Mouse (Mus musculus): ENCODE results near the gene Sfxn1. TPM values are rescaled to one million over a fixed set of nuclear protein-coding genes. Genes with fewer than 3 reads are reported as not detected.

The Sfxn1 gene
- polyA plus RNA-seq, 1 experiment from 2014 or later = 19.1 TPM

- WGBS = 66% methylated on average over 3 of the region's 3 CpGs
- H3K36me3 ChIP-seq (ENCODE audit: insufficient read depth, low read length) = no peaks in the 10 kb centered on the region
Observed at GRCm38 (mm10) chr13:54103271-54103670, 31.6 kb downstream of the Sfxn1 start.

GRCm38 (mm10) chr13:54103866-54104265 lies 32.2 kb downstream of the Sfxn1 start:
- Histone ChIP-seq H3K36me3 (ENCODE audit: insufficient read depth, low read length) (no peaks in the 10 kb centered on the region), H3K9ac (replicated peaks; ENCODE audit: low read depth) (no peak overlapping the region), H3K4me1 (ENCODE audit: insufficient read depth, low read depth, low read length) (no peaks in the 10 kb centered on the region), H3K27me3 (replicated peaks; ENCODE audit: insufficient read depth, low read length) (no peaks in the 10 kb centered on the region), H3K4me3 (ENCODE audit: low read depth, low read length) (no peak overlapping the region), H3K4me2 (replicated peaks; ENCODE audit: low read depth, low read length) (no peak overlapping the region), H3K27ac (ENCODE audit: low read length) (no peak overlapping the region), H3K9me3 (ENCODE audit: low read length) (no peaks in the 10 kb centered on the region)
- DNase-seq (ENCODE audit: low spot score) (no peak), ATAC-seq (no peak)
- 70% methylated on average over 10 of the region's 10 CpGs for WGBS
- TF ChIP-seq EP300 (IDR thresholded peaks at IDR 0.05) (no peak), CTCF (IDR thresholded peaks at IDR 0.05) (no peak)

More at GRCm38 (mm10) chr13:54103271-54103670, 31.6 kb downstream of the Sfxn1 start:
- Histone ChIP-seq H3K4me1 (ENCODE audit: insufficient read depth, low read depth, low read length) (no peaks in the 10 kb centered on the region), H3K9ac (replicated peaks; ENCODE audit: low read depth) (no peak overlapping the region), H3K27me3 (replicated peaks; ENCODE audit: insufficient read depth, low read length) (no peaks in the 10 kb centered on the region), H3K4me3 (ENCODE audit: low read depth, low read length) (no peak overlapping the region), H3K9me3 (ENCODE audit: low read length) (no peaks in the 10 kb centered on the region), H3K27ac (ENCODE audit: low read length) (no peak overlapping the region), H3K4me2 (replicated peaks; ENCODE audit: low read depth, low read length) (no peak overlapping the region)
- DNase-seq (ENCODE audit: low spot score) (no peak), ATAC-seq (no peak)
- TF ChIP-seq EP300 (IDR thresholded peaks at IDR 0.05) (no peak), CTCF (IDR thresholded peaks at IDR 0.05) (no peak)

GRCm38 (mm10) chr13:54113819-54114550 lies 42.3 kb downstream of the Sfxn1 start:
- WGBS = 57% methylated on average over 11 of the region's 11 CpGs

DNA sequence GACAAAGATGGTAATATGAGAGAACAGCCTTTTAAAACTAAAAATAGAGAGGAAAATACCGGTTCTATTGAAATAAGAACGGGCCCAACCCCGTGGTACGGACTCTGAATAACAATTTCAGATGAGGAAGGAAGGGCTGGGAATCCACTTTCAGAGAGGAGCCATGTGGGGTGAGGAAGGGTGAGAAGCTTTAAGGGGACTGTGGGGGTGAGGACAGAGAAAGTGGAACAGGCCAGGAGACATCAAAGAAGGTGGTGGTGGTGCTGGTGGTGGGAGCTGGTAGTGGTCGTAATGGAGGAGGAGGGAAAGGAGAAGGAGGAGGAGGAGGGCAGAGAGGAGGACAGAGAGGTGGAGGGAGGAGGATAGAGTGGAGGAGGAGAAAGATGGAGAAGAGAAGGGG lies 43.3 kb downstream of the Sfxn1 start:
- Histone ChIP-seq H3K9ac (replicated peaks; ENCODE audit: low read depth) (no peak overlapping the region), H3K36me3 (ENCODE audit: insufficient read depth, low read length) (no peaks in the 10 kb centered on the region), H3K4me2 (replicated peaks; ENCODE audit: low read depth, low read length) (no peak overlapping the region), H3K4me3 (ENCODE audit: low read depth, low read length) (no peak overlapping the region), H3K27me3 (replicated peaks; ENCODE audit: insufficient read depth, low read length) (no peaks in the 10 kb centered on the region), H3K9me3 (ENCODE audit: low read length) (no peaks in the 10 kb centered on the region), H3K27ac (ENCODE audit: low read length) (no peak overlapping the region), H3K4me1 (ENCODE audit: insufficient read depth, low read depth, low read length) (no peaks in the 10 kb centered on the region)
- ATAC-seq (no peak), DNase-seq (ENCODE audit: low spot score) (no peak)
- 51% methylated on average over 5 of the region's 5 CpGs for WGBS
- TF ChIP-seq EP300 (IDR thresholded peaks at IDR 0.05) = no peak
- no peak for TF ChIP-seq CTCF (IDR thresholded peaks at IDR 0.05)

More at GRCm38 (mm10) chr13:54113819-54114550, 42.3 kb downstream of the Sfxn1 start:
- H3K4me1 ChIP-seq (ENCODE audit: insufficient read depth, low read depth, low read length) = no peaks in the 10 kb centered on the region
- DNase-seq (ENCODE audit: low spot score) = peak; percentile 76
- no peak overlapping the region for H3K4me2 ChIP-seq (replicated peaks; ENCODE audit: low read depth, low read length)
- no peak overlapping the region for H3K4me3 ChIP-seq (ENCODE audit: low read depth, low read length)
- no peaks in the 10 kb centered on the region for H3K36me3 ChIP-seq (ENCODE audit: insufficient read depth, low read length)
- H3K9me3 ChIP-seq (ENCODE audit: low read length) = no peaks in the 10 kb centered on the region
- ATAC-seq = peak; percentile 40; the same call in 1 of the 2 replicates
- TF ChIP-seq EP300 (IDR thresholded peaks at IDR 0.05) (no peak), CTCF (IDR thresholded peaks at IDR 0.05) (peak; percentile 94)
- H3K27me3 ChIP-seq (replicated peaks; ENCODE audit: insufficient read depth, low read length) = no peaks in the 10 kb centered on the region
- no peak overlapping the region for H3K9ac ChIP-seq (replicated peaks; ENCODE audit: low read depth)
- no peak overlapping the region for H3K27ac ChIP-seq (ENCODE audit: low read length)

DNA sequence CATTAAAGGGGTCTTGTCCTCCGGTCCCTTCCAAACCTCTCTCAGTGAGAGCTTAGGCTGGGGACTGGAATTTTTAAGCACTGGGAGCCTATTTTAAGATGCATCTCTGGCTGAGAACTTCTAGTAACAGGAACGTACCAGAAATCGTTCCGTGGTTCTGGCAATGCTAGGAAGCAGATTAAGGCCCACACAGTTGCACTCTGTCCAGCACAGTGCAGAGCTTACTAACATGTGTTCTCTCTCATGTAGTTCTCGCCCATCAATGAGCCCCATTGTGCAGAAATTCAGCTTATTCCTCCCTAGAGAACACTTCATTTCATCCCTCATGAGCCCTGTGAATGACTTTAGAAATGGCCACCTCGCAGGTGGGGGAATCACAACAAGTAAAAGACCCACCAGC lies 44.1 kb downstream of the Sfxn1 start:
- Histone ChIP-seq H3K9me3 (ENCODE audit: low read length) (no peaks in the 10 kb centered on the region), H3K27ac (ENCODE audit: low read length) (no peak overlapping the region), H3K27me3 (replicated peaks; ENCODE audit: insufficient read depth, low read length) (no peaks in the 10 kb centered on the region), H3K4me3 (ENCODE audit: low read depth, low read length) (no peak overlapping the region), H3K4me1 (ENCODE audit: insufficient read depth, low read depth, low read length) (no peaks in the 10 kb centered on the region), H3K4me2 (replicated peaks; ENCODE audit: low read depth, low read length) (no peak overlapping the region), H3K36me3 (ENCODE audit: insufficient read depth, low read length) (no peaks in the 10 kb centered on the region), H3K9ac (replicated peaks; ENCODE audit: low read depth) (no peak overlapping the region)
- TF ChIP-seq EP300 (IDR thresholded peaks at IDR 0.05) (no peak), CTCF (IDR thresholded peaks at IDR 0.05) (no peak)
- DNase-seq (ENCODE audit: low spot score) = no peak
- WGBS = 83% methylated on average over 6 of the region's 6 CpGs
- no peak for ATAC-seq

- Histone ChIP-seq H3K4me1 (ENCODE audit: insufficient read depth, low read depth, low read length) (no peaks in the 10 kb centered on the region), H3K4me2 (replicated peaks; ENCODE audit: low read depth, low read length) (no peak overlapping the region), H3K9me3 (ENCODE audit: low read length) (no peaks in the 10 kb centered on the region), H3K9ac (replicated peaks; ENCODE audit: low read depth) (no peak overlapping the region), H3K27ac (ENCODE audit: low read length) (no peak overlapping the region), H3K27me3 (replicated peaks; ENCODE audit: insufficient read depth, low read length) (no peaks in the 10 kb centered on the region), H3K36me3 (ENCODE audit: insufficient read depth, low read length) (no peaks in the 10 kb centered on the region), H3K4me3 (ENCODE audit: low read depth, low read length) (no peak overlapping the region)
- TF ChIP-seq CTCF (IDR thresholded peaks at IDR 0.05) (no peak), EP300 (IDR thresholded peaks at IDR 0.05) (no peak)
- DNase-seq (ENCODE audit: low spot score) = no peak
- no peak for ATAC-seq
- WGBS = 54% methylated on average over 5 of the region's 5 CpGs
Observed at GRCm38 (mm10) chr13:54118355-54118754, 46.7 kb downstream of the Sfxn1 start.

All from lung, postnatal 0 days (tissue).